Mouse (Mus musculus): ENCODE results near the gene Mtmr11. TPM values are rescaled to one million over a fixed set of nuclear protein-coding genes. Genes with fewer than 3 reads are reported as not detected.

Gene Mtmr11
- polyA plus RNA-seq, 1 experiment from 2014 or later, result 10.5 TPM

- no peak overlapping the region for H3K4me2 ChIP-seq
- no peak overlapping the region for H3K9ac ChIP-seq (ENCODE audit: low read length)
- WGBS, result 88% methylated on average over 2 of the region's 2 CpGs
- no peak overlapping the region for H3K4me3 ChIP-seq (ENCODE audit: low read depth, low read length)
- 0 out of 2 replicates have a peak, but pooled peaks cover 4% of the 10 kb centered on the region for H3K36me3 ChIP-seq (ENCODE audit: control insufficient read depth, insufficient read depth, low read length)
- no peaks in the 10 kb centered on the region for H3K27me3 ChIP-seq (ENCODE audit: control insufficient read depth, insufficient read depth, low read length)
- peaks cover 20% of the 10 kb centered on the region for H3K4me1 ChIP-seq (ENCODE audit: control insufficient read depth, insufficient read depth, low read length)
- no peak for ATAC-seq (ENCODE audit: low FRiP score)
- DNase-seq (ENCODE audit: low spot score, missing footprints), result no peak
- H3K27ac ChIP-seq (ENCODE audit: low read depth, low read length), result no peak overlapping the region
- H3K9me3 ChIP-seq (ENCODE audit: control insufficient read depth, low read length), result no peaks in the 10 kb centered on the region
Measured at GRCm38 (mm10) chr3:96178902-96179301, 17.1 kb downstream of the Mtmr11 start.

- no peak for ATAC-seq (ENCODE audit: low FRiP score)
- no peak overlapping the region for H3K4me3 ChIP-seq (ENCODE audit: low read depth, low read length)
- H3K4me2 ChIP-seq, result no peak overlapping the region
- no peak for DNase-seq (ENCODE audit: low spot score, missing footprints)
- H3K9me3 ChIP-seq (ENCODE audit: control insufficient read depth, low read length), result no peaks in the 10 kb centered on the region
- WGBS, result 71% methylated on average over 4 of the region's 4 CpGs
- H3K4me1 ChIP-seq (ENCODE audit: control insufficient read depth, insufficient read depth, low read length), result peaks cover 20% of the 10 kb centered on the region
- H3K27ac ChIP-seq (ENCODE audit: low read depth, low read length), result no peak overlapping the region
- no peaks in the 10 kb centered on the region for H3K27me3 ChIP-seq (ENCODE audit: control insufficient read depth, insufficient read depth, low read length)
- 0 out of 2 replicates have a peak, but pooled peaks cover 4% of the 10 kb centered on the region for H3K36me3 ChIP-seq (ENCODE audit: control insufficient read depth, insufficient read depth, low read length)
- no peak overlapping the region for H3K9ac ChIP-seq (ENCODE audit: low read length)
Measured at GRCm38 (mm10) chr3:96179531-96179930, 17.7 kb downstream of the Mtmr11 start.

GRCm38 (mm10) chr3:96180727-96181477, 19.1 kb downstream of the Mtmr11 start, which contains the start of gene Sv2a:
Gene Sv2a (plus strand): TSS chr3:96181151.
- 1% methylated on average over 8 of the region's 23 CpGs for WGBS
- peak within 1 kb of the TSS; percentile 40 for H3K4me3 ChIP-seq (ENCODE audit: low read depth, low read length)
- 0 out of 2 replicates have a peak within 1 kb of the TSS, but pooled peaks have one; percentile 25 for H3K27ac ChIP-seq (ENCODE audit: low read depth, low read length)

GRCm38 (mm10) chr3:96181510-96182381, 19.9 kb downstream of the Mtmr11 start:
- no peaks in the 10 kb centered on the region for H3K9me3 ChIP-seq (ENCODE audit: control insufficient read depth, low read length)
- ATAC-seq (ENCODE audit: low FRiP score), result peak; percentile 25; the same call in 1 of the 2 replicates
- H3K9ac ChIP-seq (ENCODE audit: low read length), result peak overlapping the region; percentile 69
- H3K27ac ChIP-seq (ENCODE audit: low read depth, low read length), result no peak overlapping the region
- H3K36me3 ChIP-seq (ENCODE audit: control insufficient read depth, insufficient read depth, low read length), result 0 out of 2 replicates have a peak, but pooled peaks cover 2% of the 10 kb centered on the region
- DNase-seq (ENCODE audit: low spot score, missing footprints), result no peak
- peak overlapping the region; percentile 40 for H3K4me3 ChIP-seq (ENCODE audit: low read depth, low read length)
- H3K4me1 ChIP-seq (ENCODE audit: control insufficient read depth, insufficient read depth, low read length), result peaks cover 20% of the 10 kb centered on the region
- H3K4me2 ChIP-seq, result peak overlapping the region; percentile 69
- 38% methylated on average over 12 of the region's 12 CpGs for WGBS
- H3K27me3 ChIP-seq (ENCODE audit: control insufficient read depth, insufficient read depth, low read length), result no peaks in the 10 kb centered on the region

More at GRCm38 (mm10) chr3:96180727-96181477, 19.1 kb downstream of the Mtmr11 start, which contains the start of gene Sv2a:
- H3K9ac ChIP-seq (ENCODE audit: low read length), result peak within 1 kb of the TSS; percentile 69
- peak; percentile 86 for DNase-seq (ENCODE audit: low spot score, missing footprints)
- peaks cover 20% of the 10 kb centered on the region for H3K4me1 ChIP-seq (ENCODE audit: control insufficient read depth, insufficient read depth, low read length)
- peak within 1 kb of the TSS; percentile 69 for H3K4me2 ChIP-seq
- H3K36me3 ChIP-seq (ENCODE audit: control insufficient read depth, insufficient read depth, low read length), result 0 out of 2 replicates have a peak, but pooled peaks cover 2% of the 10 kb centered on the region
- ATAC-seq (ENCODE audit: low FRiP score), result peak; percentile 68
- no peaks in the 10 kb centered on the region for H3K9me3 ChIP-seq (ENCODE audit: control insufficient read depth, low read length)
- H3K27me3 ChIP-seq (ENCODE audit: control insufficient read depth, insufficient read depth, low read length), result no peaks in the 10 kb centered on the region

GRCm38 (mm10) chr3:96182382-96182776, 20.6 kb downstream of the Mtmr11 start:
- Histone ChIP-seq H3K9me3 (ENCODE audit: control insufficient read depth, low read length) (no peaks in the 10 kb centered on the region), H3K27ac (ENCODE audit: low read depth, low read length) (no peak overlapping the region), H3K4me2 (peak overlapping the region; percentile 69; the same call in 1 of the 2 replicates), H3K9ac (ENCODE audit: low read length) (no peak overlapping the region; the same call in 1 of the 2 replicates), H3K4me1 (ENCODE audit: control insufficient read depth, insufficient read depth, low read length) (peaks cover 20% of the 10 kb centered on the region), H3K36me3 (ENCODE audit: control insufficient read depth, insufficient read depth, low read length) (0 out of 2 replicates have a peak, but pooled peaks cover 1% of the 10 kb centered on the region), H3K4me3 (ENCODE audit: low read depth, low read length) (no peak overlapping the region; the same call in 1 of the 2 replicates), H3K27me3 (ENCODE audit: control insufficient read depth, insufficient read depth, low read length) (no peaks in the 10 kb centered on the region)
- 37% methylated on average over 4 of the region's 4 CpGs for WGBS
- no peak for DNase-seq (ENCODE audit: low spot score, missing footprints)
- no peak for ATAC-seq (ENCODE audit: low FRiP score)

- ATAC-seq (ENCODE audit: low FRiP score), result no peak
- 63% methylated on average over 12 of the region's 12 CpGs for WGBS
- no peaks in the 10 kb centered on the region; the same call in 1 of the 2 replicates for H3K9me3 ChIP-seq (ENCODE audit: control insufficient read depth, low read length)
- no peak overlapping the region for H3K27ac ChIP-seq (ENCODE audit: low read depth, low read length)
- no peak overlapping the region for H3K4me2 ChIP-seq
- DNase-seq (ENCODE audit: low spot score, missing footprints), result no peak
- peaks cover 8% of the 10 kb centered on the region for H3K4me1 ChIP-seq (ENCODE audit: control insufficient read depth, insufficient read depth, low read length)
- H3K4me3 ChIP-seq (ENCODE audit: low read depth, low read length), result no peak overlapping the region
- H3K36me3 ChIP-seq (ENCODE audit: control insufficient read depth, insufficient read depth, low read length), result no peaks in the 10 kb centered on the region; the same call in 1 of the 2 replicates
- H3K27me3 ChIP-seq (ENCODE audit: control insufficient read depth, insufficient read depth, low read length), result no peaks in the 10 kb centered on the region
- no peak overlapping the region for H3K9ac ChIP-seq (ENCODE audit: low read length)
Measured at GRCm38 (mm10) chr3:96192977-96193376, 31.2 kb downstream of the Mtmr11 start.

GRCm38 (mm10) chr3:96194966-96195365, 33.2 kb downstream of the Mtmr11 start:
- peaks cover 11% of the 10 kb centered on the region for H3K4me1 ChIP-seq (ENCODE audit: control insufficient read depth, insufficient read depth, low read length)
- 91% methylated on average over 10 of the region's 10 CpGs for WGBS
- ATAC-seq (ENCODE audit: low FRiP score) (no peak), DNase-seq (ENCODE audit: low spot score, missing footprints) (no peak)
- no peak overlapping the region for H3K4me2 ChIP-seq
- H3K27ac ChIP-seq (ENCODE audit: low read depth, low read length), result no peak overlapping the region
- H3K36me3 ChIP-seq (ENCODE audit: control insufficient read depth, insufficient read depth, low read length), result no peaks in the 10 kb centered on the region; the same call in 1 of the 2 replicates
- H3K4me3 ChIP-seq (ENCODE audit: low read depth, low read length), result no peak overlapping the region
- H3K27me3 ChIP-seq (ENCODE audit: control insufficient read depth, insufficient read depth, low read length), result no peaks in the 10 kb centered on the region
- no peak overlapping the region for H3K9ac ChIP-seq (ENCODE audit: low read length)
- H3K9me3 ChIP-seq (ENCODE audit: control insufficient read depth, low read length), result no peaks in the 10 kb centered on the region; the same call in 1 of the 2 replicates

GRCm38 (mm10) chr3:96195616-96196313, 34.0 kb downstream of the Mtmr11 start:
- Histone ChIP-seq H3K9me3 (ENCODE audit: control insufficient read depth, low read length) (no peaks in the 10 kb centered on the region; the same call in 1 of the 2 replicates), H3K9ac (ENCODE audit: low read length) (no peak overlapping the region), H3K27me3 (ENCODE audit: control insufficient read depth, insufficient read depth, low read length) (no peaks in the 10 kb centered on the region), H3K4me1 (ENCODE audit: control insufficient read depth, insufficient read depth, low read length) (peaks cover 11% of the 10 kb centered on the region), H3K4me2 (no peak overlapping the region), H3K4me3 (ENCODE audit: low read depth, low read length) (no peak overlapping the region), H3K27ac (ENCODE audit: low read depth, low read length) (no peak overlapping the region), H3K36me3 (ENCODE audit: control insufficient read depth, insufficient read depth, low read length) (no peaks in the 10 kb centered on the region; the same call in 1 of the 2 replicates)
- no peak for ATAC-seq (ENCODE audit: low FRiP score)
- DNase-seq (ENCODE audit: low spot score, missing footprints), result no peak
- 93% methylated on average over 11 of the region's 11 CpGs for WGBS

Measured in midbrain, embryonic 11.5 days (tissue).